Mouse (Mus musculus) kidney, postnatal 4 days (tissue): Measurements from ENCODE around the gene Dysf.

Source experiments
- DNase-seq, 2 experiments: peaks; one replicate each; pipeline ENCODE4 v3.0.0; 2021; ENCODE audit warnings: mixed read lengths in 2 of 2

Gene Dysf

GRCm38 (mm10) chr6:84119731-84120530, 111.5 kb downstream of the Dysf start:
- DNase-seq: no peak

- DNase-seq: no peak
These were observed 116.2 kb downstream of the Dysf start for GRCm38 (mm10) chr6:84124609-84125008.

GRCm38 (mm10) chr6:84125101-84125500, 116.7 kb downstream of the Dysf start:
- no peak for DNase-seq

GRCm38 (mm10) chr6:84128229-84128628, 119.8 kb downstream of the Dysf start:
- DNase-seq: no peak

GRCm38 (mm10) chr6:84130867-84131266, 122.5 kb downstream of the Dysf start:
- no peak for DNase-seq

- no peak for DNase-seq
These were observed 123.1 kb downstream of the Dysf start for GRCm38 (mm10) chr6:84131539-84131938.

- DNase-seq: no peak
These were observed 124.7 kb downstream of the Dysf start for GRCm38 (mm10) chr6:84133053-84133452.

- no peak for DNase-seq
These were observed 125.8 kb downstream of the Dysf start for GRCm38 (mm10) chr6:84133996-84134721.

- DNase-seq: peak in 1 of 2 experiments; percentile 26
These were observed 126.5 kb downstream of the Dysf start for GRCm38 (mm10) chr6:84134722-84135394.

- DNase-seq: no peak
These were observed 127.3 kb downstream of the Dysf start for GRCm38 (mm10) chr6:84135709-84136108.

GRCm38 (mm10) chr6:84136345-84136744, 128.0 kb downstream of the Dysf start:
- DNase-seq: no peak

- DNase-seq: peak; percentile 55 to 67
These were observed 131.5 kb downstream of the Dysf start for GRCm38 (mm10) chr6:84139932-84140331.

GRCm38 (mm10) chr6:84142481-84142880, 134.1 kb downstream of the Dysf start:
- peak; percentile 66 to 79 for DNase-seq

- no peak for DNase-seq
These were observed 134.9 kb downstream of the Dysf start for GRCm38 (mm10) chr6:84143328-84143727.

GRCm38 (mm10) chr6:84144393-84144792, 136.0 kb downstream of the Dysf start:
- no peak for DNase-seq

GRCm38 (mm10) chr6:84147206-84148004, 139.0 kb downstream of the Dysf start:
- no peak for DNase-seq

GRCm38 (mm10) chr6:84148470-84148869, 140.1 kb downstream of the Dysf start:
- no peak for DNase-seq

- DNase-seq: no peak
These were observed 146.1 kb downstream of the Dysf start for GRCm38 (mm10) chr6:84154508-84154907.

- no peak for DNase-seq
These were observed 147.4 kb downstream of the Dysf start for GRCm38 (mm10) chr6:84155765-84156164.

- no peak for DNase-seq
These were observed 148.2 kb downstream of the Dysf start for GRCm38 (mm10) chr6:84156481-84157025.

GRCm38 (mm10) chr6:84159046-84159445, 150.7 kb downstream of the Dysf start:
- DNase-seq: no peak

- DNase-seq: no peak
These were observed 159.2 kb downstream of the Dysf start for GRCm38 (mm10) chr6:84167612-84168011.
